Mouse (Mus musculus) G1E (cell line): ENCODE measurements around the gene Yipf3.

ENCODE experiments used
- CTCF ChIP-seq: IDR thresholded peaks from 2 replicates; pipeline ENCODE4 v1.5.1; 2012; ENCODE audit warnings: low read depth, low read length, inconsistent platforms, mixed read lengths
- GATA1 ChIP-seq: IDR thresholded peaks from 2 replicates; pipeline ENCODE4 v1.6.1; 2012; ENCODE audit warnings: borderline replicate concordance, low read length, inconsistent platforms, mixed read lengths
- GATA2 ChIP-seq: IDR thresholded peaks from 2 replicates; pipeline ENCODE4 v1.6.1; 2012; ENCODE audit warnings: low read depth, low read length, inconsistent platforms, borderline replicate concordance
- TAL1 ChIP-seq: conservative IDR thresholded peaks from 2 replicates; pipeline ENCODE4 v1.6.1; 2012; ENCODE audit warnings: low read depth, low read length, inconsistent platforms, mixed read lengths

DNA sequence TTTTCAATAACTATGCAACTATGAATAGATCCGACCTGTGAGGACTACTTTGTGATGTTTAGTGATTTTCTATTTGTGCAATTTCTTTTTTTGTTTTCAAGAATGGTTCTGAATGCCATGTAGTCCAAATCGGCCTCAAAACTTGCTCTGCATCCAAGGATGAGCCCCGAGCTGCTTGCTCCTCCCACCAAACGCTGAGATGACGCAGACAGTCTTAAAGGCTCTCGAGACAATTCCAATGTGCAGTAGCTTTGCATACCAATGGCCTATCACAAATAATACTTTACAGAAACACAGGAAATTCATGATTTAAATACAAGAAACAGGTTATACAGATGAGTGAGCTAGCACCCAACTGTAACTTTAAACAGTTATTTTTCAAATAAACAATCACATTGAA, 46.7 kb upstream of the Yipf3 start:
- no peak for TF ChIP-seq CTCF
- no peak for TF ChIP-seq TAL1
- no peak for TF ChIP-seq GATA1
- TF ChIP-seq GATA2, result no peak
